Comparison of ENCODE assay signal across 8 mouse cellular contexts in the genomic region with DNA sequence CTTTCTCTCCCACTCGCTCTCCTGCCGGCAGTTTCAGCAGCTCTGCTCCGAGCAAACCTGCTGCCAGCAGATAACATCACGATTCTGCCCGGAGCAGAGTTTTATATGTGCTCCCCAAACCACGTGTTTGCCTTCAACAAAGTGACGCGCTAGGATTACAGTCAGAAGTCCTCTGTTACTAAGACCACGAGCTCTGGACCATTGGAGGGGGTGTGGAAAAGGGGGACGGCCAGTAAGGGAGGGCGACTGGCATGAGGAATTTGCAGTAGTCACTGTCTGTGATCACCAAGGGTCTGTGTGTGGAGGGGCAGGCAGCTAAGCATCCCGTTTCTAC. TPM values are rescaled to one million over a fixed set of nuclear protein-coding genes. Genes with fewer than 3 reads are reported as not detected.
DNase-seq lines count a peak whose midpoint lies in the region; ATAC-seq lines count a peak whose summit lies in the region.

A gene (minus strand): TSS at position 75 of the 334 bp plus-strand sequence.

- H3K9me3 ChIP-seq in lung, embryonic 15.5 days: no peaks in the 10 kb centered on the region

- peak within 1 kb of the TSS; percentile 74 for H3K4me3 ChIP-seq in lung, embryonic 15.5 days

- ATAC-seq in lung, embryonic 15.5 days (ENCODE audit: borderline replicate concordance, extremely low read depth, low FRiP score, low TSS enrichment): peak; percentile 6
- peak; percentile 56 for ATAC-seq in megakaryocyte-erythroid progenitor cell, adult 5-6 weeks (replicated peaks; ENCODE audit: low FRiP score, low TSS enrichment, poor library complexity, severe bottlenecking)

- no peaks in the 10 kb centered on the region for H3K27me3 ChIP-seq in lung, embryonic 15.5 days

- H3K4me2 ChIP-seq in lung, embryonic 15.5 days: peak within 1 kb of the TSS; percentile 74

- H3K9ac ChIP-seq in lung, embryonic 15.5 days: peak within 1 kb of the TSS; percentile 95

- 1% methylated on average over 11 of the region's 12 CpGs for WGBS in lung, embryonic 15.5 days

- peak within 1 kb of the TSS; percentile 97 for H3K27ac ChIP-seq in lung, embryonic 15.5 days

- H3K36me3 ChIP-seq in lung, embryonic 15.5 days: no peaks in the 10 kb centered on the region

- DNase-seq in lung, postnatal 25 days (ENCODE audit: low spot score): no peak
- peak; percentile 64 for DNase-seq in embryo, embryonic 10 days (ENCODE audit: low spot score)
- DNase-seq in gastrocnemius, postnatal 4 days (ENCODE audit: low spot score in 2 of 2): peak in 1 of 2 experiments; percentile 59
- DNase-seq in layer of hippocampus, postnatal 25 days (ENCODE audit: extremely low spot score in 1 of 2, low spot score in 1 of 2): peak in 1 of 2 experiments; percentile 38
- DNase-seq in yolk sac, embryonic 10.5 days (ENCODE audit: low spot score): peak; percentile 35
- DNase-seq in adrenal gland, postnatal 4 days (ENCODE audit: low spot score in 2 of 2): no peak

- H3K4me1 ChIP-seq in lung, embryonic 15.5 days: peaks cover 12% of the 10 kb centered on the region

RNA-seq across cellular contexts. Expression of the gene that starts here (rescaled TPM):
- 83.8 and 89.9 TPM in 2 replicates for polyA plus RNA-seq in lung, embryonic 15.5 days (2015; fragmentation: Nextera tagmentation; extraction: Ambion mirVana)
- total RNA-seq in gastrocnemius, postnatal 4 days (2021): 10 to 100 TPM; 37.3 to 39.4 TPM
- total RNA-seq in layer of hippocampus, postnatal 25 days (2021): 10 to 100 TPM; 29.2 to 30.7 TPM
- 0.13 and 0.64 TPM in 2 replicates for total RNA-seq in megakaryocyte-erythroid progenitor cell, adult 5-6 weeks (2014; fragmentation: Nextera tagmentation)
- 0.04 TPM in 1 of 2 replicates, not detected in the other for total RNA-seq in megakaryocyte-erythroid progenitor cell, adult 5-6 weeks (2017)
- 1 to 10 TPM; 7.3 to 7.9 TPM for total RNA-seq in adrenal gland, postnatal 4 days (2021)

Comparison
In these comparisons a context has a peak if more than half of its experiments do, and no peak if none do; other contexts are left out.
1. RNA of the gene that starts here (total RNA-seq): 37.3 to 39.4 TPM in gastrocnemius, postnatal 4 days, 29.2 to 30.7 TPM in layer of hippocampus, postnatal 25 days and 7.3 to 7.9 TPM in adrenal gland, postnatal 4 days; 0.04 to 0.64 TPM in megakaryocyte-erythroid progenitor cell, adult 5-6 weeks; every median in the first group is over 4 times any median in the second.
2. Peak in ATAC-seq in megakaryocyte-erythroid progenitor cell, adult 5-6 weeks; RNA of the gene not detected or under 1 TPM.
3. DNase-seq: peak in embryo, embryonic 10 days (single experiment) and yolk sac, embryonic 10.5 days (single experiment); none in lung, postnatal 25 days (single experiment) and adrenal gland, postnatal 4 days (0 of 2).